Mouse (Mus musculus) midbrain, embryonic 16.5 days (tissue): ENCODE data around the gene Gnas. TPM values are rescaled to one million over a fixed set of nuclear protein-coding genes. Genes with fewer than 3 reads are reported as not detected.
"Not testable (repeated sequence)": the region's sequence is repeated elsewhere in the genome, so short reads cannot be mapped to it uniquely, and the experiment has no call there.

Source experiments
- ATAC-seq: fragments of 200-750 bp; cut with Nextera tagmentation; 2 replicates; pipeline ENCODE4 v1.8.0; 2017; ENCODE audit warnings: moderate TSS enrichment
- H3K27ac ChIP-seq: fragments of 300-500 bp; sonication (generic); 2 replicates; pipeline ENCODE4 v1.5.1; 2014; ENCODE audit warnings: mild to moderate bottlenecking, low read length, mixed read lengths
- H3K27me3 ChIP-seq: fragments of 300-500 bp; sonication (generic); 2 replicates; pipeline ENCODE4 v1.6.1; 2014; ENCODE audit warnings: low read depth, low read length, mixed read lengths; ENCODE audit not compliant: control insufficient read depth, insufficient read depth
- H3K36me3 ChIP-seq: fragments of 300-500 bp; sonication (generic); 2 replicates; pipeline ENCODE4 v1.6.1; 2014; ENCODE audit warnings: mild to moderate bottlenecking, low read length, moderate library complexity, mixed read lengths; ENCODE audit not compliant: control insufficient read depth, insufficient read depth
- H3K4me1 ChIP-seq: fragments of 300-500 bp; sonication (generic); 2 replicates; pipeline ENCODE4 v1.6.1; 2014; ENCODE audit warnings: mild to moderate bottlenecking, low read length, mixed read lengths; ENCODE audit not compliant: control insufficient read depth, insufficient read depth
- H3K4me2 ChIP-seq: fragments of 300-500 bp; sonication (generic); 2 replicates; pipeline ENCODE4 v1.6.1; 2014; ENCODE audit warnings: mild to moderate bottlenecking, low read length, mixed read lengths
- H3K4me3 ChIP-seq: fragments of 300-500 bp; sonication (generic); 2 replicates; pipeline ENCODE4 v1.5.1; 2014; ENCODE audit warnings: low read depth, mild to moderate bottlenecking, low read length, moderate library complexity, mixed read lengths
- H3K9ac ChIP-seq: fragments of 300-500 bp; sonication (generic); 2 replicates; pipeline ENCODE4 v1.6.1; 2014; ENCODE audit warnings: low read depth, low read length, mixed read lengths
- H3K9me3 ChIP-seq: fragments of 300-500 bp; sonication (generic); replicated peaks from 2 replicates; pipeline ENCODE4 v1.6.1; 2014; ENCODE audit warnings: mild to moderate bottlenecking, low read length, mixed read lengths; ENCODE audit not compliant: control insufficient read depth, poor library complexity, severe bottlenecking
- WGBS: fragments of 180-500 bp; shearing (Covaris S2); extraction: QIAGEN DNeasy Blood & Tissue Kit; methylation state at CpG from one replicate; pipeline ENCODE4 v1.1.7; 2014; 5-methylcytosine and 5-hydroxymethylcytosine counted together
- polyA plus RNA-seq: library from polyadenylated mRNA; unstranded; fragments of >200 nt; fragmentation: Nextera tagmentation; extraction: Ambion mirVana; gene quantifications from 2 replicates; pipeline ENCODE4 v1.2.1, GENCODE M21; 2015

Gene Gnas
- polyA plus RNA-seq, 1 experiment from 2014 or later: 1,445 TPM

GRCm38 (mm10) chr2:174346999-174347668 is 63.0 kb downstream of the Gnas start:
- H3K4me2 ChIP-seq, ATAC-seq, H3K4me3 ChIP-seq, H3K27ac ChIP-seq, H3K9ac ChIP-seq, H3K9me3 ChIP-seq, H3K27me3 ChIP-seq: not testable (repeated sequence)
- Histone ChIP-seq H3K4me1 (peaks cover 19% of the 10 kb centered on the region), H3K36me3 (peaks cover 22% of the 10 kb centered on the region)
- WGBS: 100% methylated on average over 2 of the region's 2 CpGs

GRCm38 (mm10) chr2:174358516-174358915 is 74.4 kb downstream of the Gnas start:
- Histone ChIP-seq H3K9me3 (no peaks in the 10 kb centered on the region), H3K9ac (no peak overlapping the region), H3K27me3 (no peaks in the 10 kb centered on the region), H3K27ac (no peak overlapping the region), H3K4me2 (no peak overlapping the region), H3K4me3 (no peak overlapping the region), H3K4me1 (no peaks in the 10 kb centered on the region), H3K36me3 (no peaks in the 10 kb centered on the region)
- WGBS: 93% methylated on average over 4 of the region's 4 CpGs
- no peak for ATAC-seq

DNA sequence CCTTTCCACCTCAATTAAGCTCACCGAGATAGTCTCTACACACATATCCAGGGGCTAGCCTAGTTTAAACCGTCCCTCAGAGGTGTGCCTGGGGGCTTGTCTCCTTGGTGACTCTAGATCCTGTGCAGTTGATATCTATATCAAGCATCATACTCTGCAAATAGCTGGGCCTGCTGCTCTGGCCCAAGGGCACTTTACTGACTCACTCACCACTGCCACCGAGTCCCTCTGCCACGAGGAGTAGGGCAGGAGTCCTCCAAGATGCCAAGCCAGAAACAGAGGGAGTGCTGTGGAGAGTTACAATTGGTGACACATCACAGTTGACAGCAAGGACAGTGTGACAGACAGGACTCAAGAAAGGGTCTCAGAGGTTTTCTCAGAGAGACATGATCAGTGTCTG is 75.5 kb downstream of the Gnas start:
- no peaks in the 10 kb centered on the region for H3K27me3 ChIP-seq

GRCm38 (mm10) chr2:174366571-174366970 is 82.5 kb downstream of the Gnas start:
- Histone ChIP-seq H3K9ac (no peak overlapping the region), H3K27ac (no peak overlapping the region), H3K4me2 (no peak overlapping the region), H3K4me1 (no peaks in the 10 kb centered on the region), H3K36me3 (no peaks in the 10 kb centered on the region), H3K4me3 (no peak overlapping the region), H3K9me3 (no peaks in the 10 kb centered on the region), H3K27me3 (no peaks in the 10 kb centered on the region)
- no peak for ATAC-seq
- 85% methylated on average over 10 of the region's 10 CpGs for WGBS

More for the DNA sequence above, 75.5 kb downstream of the Gnas start:
- 80% methylated on average over 4 of the region's 4 CpGs for WGBS
- no peak for ATAC-seq
- H3K4me2 ChIP-seq: no peak overlapping the region
- H3K9me3 ChIP-seq: no peaks in the 10 kb centered on the region
- H3K4me3 ChIP-seq: no peak overlapping the region
- no peaks in the 10 kb centered on the region for H3K36me3 ChIP-seq
- H3K4me1 ChIP-seq: no peaks in the 10 kb centered on the region
- no peak overlapping the region for H3K27ac ChIP-seq
- no peak overlapping the region for H3K9ac ChIP-seq

GRCm38 (mm10) chr2:174381021-174381420 is 96.9 kb downstream of the Gnas start:
- H3K27me3 ChIP-seq: no peaks in the 10 kb centered on the region
- H3K4me2 ChIP-seq: no peak overlapping the region
- no peaks in the 10 kb centered on the region for H3K9me3 ChIP-seq
- no peak overlapping the region for H3K4me3 ChIP-seq
- no peak overlapping the region for H3K27ac ChIP-seq
- H3K4me1 ChIP-seq: no peaks in the 10 kb centered on the region
- no peaks in the 10 kb centered on the region for H3K36me3 ChIP-seq
- 92% methylated on average over 9 of the region's 9 CpGs for WGBS
- H3K9ac ChIP-seq: no peak overlapping the region
- no peak for ATAC-seq

DNA sequence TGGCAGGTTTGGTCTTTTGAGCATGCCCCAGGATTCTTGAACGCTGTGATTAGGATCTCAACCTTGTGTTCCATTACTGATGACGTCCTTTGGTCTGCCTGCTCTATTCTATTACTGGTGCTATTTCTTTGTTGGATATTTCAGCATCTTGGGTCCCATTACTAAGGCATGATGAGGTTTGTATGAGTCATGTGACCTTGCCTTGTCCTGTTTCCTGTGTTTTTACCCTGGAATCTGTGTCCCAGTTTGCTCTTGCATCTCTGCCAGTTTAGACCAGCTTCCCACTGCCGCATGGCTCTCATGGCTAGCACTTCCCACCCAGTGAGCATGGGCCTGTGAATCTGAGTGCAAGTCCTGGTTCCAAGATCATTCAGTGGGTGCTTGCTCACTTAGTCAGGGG is 107.8 kb downstream of the Gnas start:
- Histone ChIP-seq H3K9ac (no peak overlapping the region), H3K27ac (no peak overlapping the region), H3K36me3 (no peaks in the 10 kb centered on the region), H3K4me3 (no peak overlapping the region), H3K9me3 (0 out of 2 replicates have a peak, but pooled peaks cover 3% of the 10 kb centered on the region), H3K4me1 (no peaks in the 10 kb centered on the region), H3K4me2 (no peak overlapping the region), H3K27me3 (no peaks in the 10 kb centered on the region)
- ATAC-seq: no peak
- 90% methylated on average over 3 of the region's 3 CpGs for WGBS

DNA sequence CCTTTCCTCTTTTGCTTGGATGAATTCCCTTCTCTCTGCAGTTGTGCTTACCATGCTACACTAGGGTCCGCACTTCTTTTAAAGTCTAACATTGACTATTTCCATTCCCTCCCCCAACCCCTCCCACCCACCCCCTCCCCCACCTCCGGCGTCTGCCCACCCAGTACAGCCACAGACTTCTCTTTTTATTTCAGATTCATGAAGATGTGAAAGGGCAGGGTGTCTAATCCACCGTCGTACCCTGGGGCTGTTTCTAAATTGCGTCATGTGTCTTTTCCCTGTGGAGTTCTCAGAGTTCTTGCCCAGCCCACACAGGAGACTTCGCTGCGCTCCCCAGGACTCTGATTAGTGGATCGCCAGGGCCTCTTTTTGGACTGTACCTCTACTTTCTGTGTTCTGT is 108.4 kb downstream of the Gnas start:
- no peak for ATAC-seq
- H3K4me1 ChIP-seq: no peaks in the 10 kb centered on the region
- WGBS: 67% methylated on average over 9 of the region's 9 CpGs
- H3K27me3 ChIP-seq: no peaks in the 10 kb centered on the region
- H3K4me2 ChIP-seq: no peak overlapping the region
- H3K36me3 ChIP-seq: no peaks in the 10 kb centered on the region
- H3K4me3 ChIP-seq: no peak overlapping the region
- 0 out of 2 replicates have a peak, but pooled peaks cover 3% of the 10 kb centered on the region for H3K9me3 ChIP-seq
- no peak overlapping the region for H3K27ac ChIP-seq
- no peak overlapping the region for H3K9ac ChIP-seq

GRCm38 (mm10) chr2:174393383-174393782 is 109.3 kb downstream of the Gnas start:
- 81% methylated on average over 5 of the region's 5 CpGs for WGBS
- Histone ChIP-seq H3K9me3 (0 out of 2 replicates have a peak, but pooled peaks cover 3% of the 10 kb centered on the region), H3K9ac (no peak overlapping the region), H3K36me3 (no peaks in the 10 kb centered on the region), H3K27me3 (no peaks in the 10 kb centered on the region), H3K4me3 (no peak overlapping the region), H3K27ac (no peak overlapping the region), H3K4me2 (no peak overlapping the region), H3K4me1 (no peaks in the 10 kb centered on the region)
- ATAC-seq: no peak
